In genomic region chr4:138702528-138702927, GRCm38 (mm10) we compare ENCODE assay signal across 20 mouse cellular contexts. TPM values are rescaled to one million over a fixed set of nuclear protein-coding genes. Genes with fewer than 3 reads are reported as not detected.
A peak's percentile ranks its signal among the peaks of the same experiment; 100 is the strongest.
DNase-seq lines count a peak whose midpoint lies in the region; ATAC-seq and TF ChIP-seq lines count a peak whose summit lies in the region.
"Had no signal": no experiment of that assay in that cellular context is flagged by ENCODE, and none has a peak within 500 bp of the region (broad histone marks: within the 10 kb centered on the region; RNA-seq: fewer than 3 reads in every experiment).

No protein-coding gene starts in this region.

- H3K79me2 ChIP-seq in heart, adult 2 months (replicated peaks; ENCODE audit: control insufficient read depth, insufficient read depth, low read length) = no peaks in the 10 kb centered on the region

- TF ChIP-seq POLR2A in ES-Bruce4 (IDR thresholded peaks at IDR 0.05; ENCODE audit: insufficient read depth, low read length) = no peak
- no peak for TF ChIP-seq POLR2A in heart, adult 2 months (IDR thresholded peaks at IDR 0.05; ENCODE audit: insufficient read depth, low read depth, low read length)

- intact Hi-C loops in heart, adult 2 months (cut with DNase I) = no loop called here

- H3K9ac ChIP-seq in midbrain, embryonic 11.5 days (ENCODE audit: low read length) = no peak overlapping the region
- no peak overlapping the region for H3K9ac ChIP-seq in midbrain, embryonic 13.5 days (replicated peaks)
- no peak overlapping the region for H3K9ac ChIP-seq in ES-Bruce4 (ENCODE audit: low read depth, poor library complexity, severe bottlenecking)
- no peak overlapping the region for H3K9ac ChIP-seq in heart, adult 2 months (ENCODE audit: low read depth, low read length)
- H3K9ac ChIP-seq: heart, embryonic 12.5 days; hindbrain, embryonic 15.5 days had no signal

- 78% methylated on average over 8 of the region's 8 CpGs for whole genome bisulfite sequencing in midbrain, embryonic 11.5 days
- 77% methylated on average over 8 of the region's 8 CpGs for WGBS in midbrain, embryonic 13.5 days
- 69% methylated on average over 8 of the region's 8 CpGs for WGBS in heart, adult 2 months

- no peak for ATAC-seq in midbrain, embryonic 11.5 days (ENCODE audit: low FRiP score)
- ATAC-seq in midbrain, embryonic 13.5 days = no peak
- ATAC-seq in CD4-positive, CD25-positive, alpha-beta regulatory T cell, adult 4 months = no peak
- ATAC-seq: forebrain, embryonic 14.5 days; intestine, embryonic 16.5 days had no signal

- no peaks in the 10 kb centered on the region for H3K4me1 ChIP-seq in midbrain, embryonic 11.5 days (ENCODE audit: control insufficient read depth, insufficient read depth, low read length)
- H3K4me1 ChIP-seq in midbrain, embryonic 13.5 days (replicated peaks) = no peaks in the 10 kb centered on the region
- H3K4me1 ChIP-seq in ES-Bruce4 (ENCODE audit: control insufficient read depth, insufficient read depth, low read length) = peaks cover 6% of the 10 kb centered on the region
- H3K4me1 ChIP-seq in heart, adult 2 months (ENCODE audit: control insufficient read depth, insufficient read depth, low read length) = no peaks in the 10 kb centered on the region
- H3K4me1 ChIP-seq: heart, embryonic 12.5 days; hindbrain, embryonic 15.5 days had no signal

- peak; percentile 53 for DNase-seq in midbrain, embryonic 11.5 days (ENCODE audit: low spot score, missing footprints)
- DNase-seq in R1 (ENCODE audit: low read depth, low spot score) = peak; percentile 81
- DNase-seq in heart, adult 2 months = no peak
- DNase-seq: adrenal gland, postnatal 25 days; B cell, adult 2 months; cerebellum, adult 2 months; cerebellum, postnatal 10 days; heart, adult 18-20 months had no signal

- H3K9me3 ChIP-seq in midbrain, embryonic 11.5 days (ENCODE audit: control insufficient read depth, low read length) = no peaks in the 10 kb centered on the region
- H3K9me3 ChIP-seq in midbrain, embryonic 13.5 days = no peaks in the 10 kb centered on the region
- H3K9me3 ChIP-seq in ES-Bruce4 (replicated peaks; ENCODE audit: control insufficient read depth, insufficient read depth, low read length, poor library complexity, severe bottlenecking) = no peaks in the 10 kb centered on the region
- H3K9me3 ChIP-seq: embryonic facial prominence, embryonic 10.5 days; heart, embryonic 12.5 days; hindbrain, embryonic 15.5 days had no signal

- H3K27me3 ChIP-seq in midbrain, embryonic 11.5 days (ENCODE audit: control insufficient read depth, insufficient read depth, low read length) = no peaks in the 10 kb centered on the region
- peaks cover 8% of the 10 kb centered on the region; the same call in 1 of the 2 replicates for H3K27me3 ChIP-seq in midbrain, embryonic 13.5 days
- H3K27me3 ChIP-seq in ES-Bruce4 (ENCODE audit: control insufficient read depth, insufficient read depth, low read length, poor library complexity, severe bottlenecking) = no peaks in the 10 kb centered on the region
- no peaks in the 10 kb centered on the region; the same call in 1 of the 2 replicates for H3K27me3 ChIP-seq in heart, adult 2 months (ENCODE audit: control insufficient read depth, insufficient read depth, low read length)

- H3K36me3 ChIP-seq in midbrain, embryonic 11.5 days (ENCODE audit: control insufficient read depth, insufficient read depth, low read length) = no peaks in the 10 kb centered on the region
- no peaks in the 10 kb centered on the region for H3K36me3 ChIP-seq in midbrain, embryonic 13.5 days
- no peaks in the 10 kb centered on the region for H3K36me3 ChIP-seq in ES-Bruce4 (ENCODE audit: control insufficient read depth, insufficient read depth, low read length, poor library complexity, severe bottlenecking)
- no peaks in the 10 kb centered on the region for H3K36me3 ChIP-seq in heart, adult 2 months (ENCODE audit: control insufficient read depth, insufficient read depth, low read length)
- H3K36me3 ChIP-seq: embryonic facial prominence, embryonic 10.5 days; G1E; heart, embryonic 12.5 days; hindbrain, embryonic 15.5 days had no signal

- H3K4me3 ChIP-seq in midbrain, embryonic 11.5 days (ENCODE audit: low read depth, low read length) = no peak overlapping the region
- no peak overlapping the region for H3K4me3 ChIP-seq in midbrain, embryonic 13.5 days (replicated peaks)
- H3K4me3 ChIP-seq in ES-Bruce4 (ENCODE audit: low read depth, low read length) = no peak overlapping the region
- no peak overlapping the region for H3K4me3 ChIP-seq in heart, adult 2 months
- H3K4me3 ChIP-seq: embryonic facial prominence, embryonic 10.5 days; heart, embryonic 12.5 days; hindbrain, embryonic 15.5 days had no signal

- no peak overlapping the region for H3K27ac ChIP-seq in midbrain, embryonic 11.5 days (ENCODE audit: low read depth, low read length)
- no peak overlapping the region for H3K27ac ChIP-seq in midbrain, embryonic 13.5 days
- peak overlapping the region; percentile 57; the same call in 1 of the 2 replicates for H3K27ac ChIP-seq in ES-Bruce4 (ENCODE audit: insufficient read depth, low read length)
- no peak overlapping the region for H3K27ac ChIP-seq in heart, adult 2 months
- H3K27ac ChIP-seq: embryonic facial prominence, embryonic 10.5 days; hindbrain, embryonic 15.5 days had no signal

- peak; percentile 48; the same call in 1 of the 2 replicates for TF ChIP-seq EP300 in ES-Bruce4 (IDR thresholded peaks at IDR 0.05; ENCODE audit: insufficient read depth, low read depth, low read length)
- TF ChIP-seq EP300 in heart, adult 2 months (IDR thresholded peaks at IDR 0.05; ENCODE audit: insufficient read depth, low read depth, low read length) = no peak

- H3K4me2 ChIP-seq in midbrain, embryonic 11.5 days = no peak overlapping the region
- H3K4me2 ChIP-seq in midbrain, embryonic 13.5 days (replicated peaks) = no peak overlapping the region
- H3K4me2 ChIP-seq: heart, embryonic 12.5 days; hindbrain, embryonic 15.5 days had no signal

- TF ChIP-seq CTCF in ES-Bruce4 (IDR thresholded peaks at IDR 0.05; ENCODE audit: low read depth, low read length) = no peak
- no peak for TF ChIP-seq CTCF in heart, adult 2 months (IDR thresholded peaks at IDR 0.05)

RNA-seq across cellular contexts. Expression of gene Pla2g2c, which starts 22.1 kb away (rescaled TPM):
- 0.81 and 0.96 TPM in 2 replicates for polyA plus RNA-seq in midbrain, embryonic 11.5 days (2014; fragmentation: Nextera tagmentation; extraction: Ambion mirVana)
- 0.66 and 0.73 TPM in 2 replicates for polyA plus RNA-seq in midbrain, embryonic 13.5 days (2015; fragmentation: Nextera tagmentation; extraction: Ambion mirVana)
- 0.68 and 0.79 TPM in 2 replicates for polyA plus RNA-seq in ES-Bruce4 (2011; ENCODE audit: insufficient read depth, insufficient read length, low read depth, missing spikeins)
- under 1 TPM in 1 of 2 experiments, not detected in 1; 0.14 TPM for total RNA-seq in heart, adult 2 months (2021)
- 0.76 and 0.98 TPM in 2 replicates for polyA plus RNA-seq in heart, adult 2 months (2012; rRNA removed)
- not detected for polyA plus RNA-seq in CD4-positive, CD25-positive, alpha-beta regulatory T cell, adult 4 months (2017; shearing (Covaris generic))
- total RNA-seq: gastrocnemius, adult 8-10 months had no signal
- polyA plus RNA-seq: G1E; heart, embryonic 16.5 days had no signal

RNA-seq across cellular contexts. Expression of gene Ubxn10, which starts 34.4 kb away (rescaled TPM):
- 1.5 TPM in 2 replicates for polyA plus RNA-seq in midbrain, embryonic 11.5 days (2014; fragmentation: Nextera tagmentation; extraction: Ambion mirVana)
- polyA plus RNA-seq in midbrain, embryonic 13.5 days (2015; fragmentation: Nextera tagmentation; extraction: Ambion mirVana) = 2.5 and 3.1 TPM in 2 replicates
- polyA plus RNA-seq in ES-Bruce4 (2011; ENCODE audit: insufficient read depth, insufficient read length, low read depth, missing spikeins) = 1.0 and 1.3 TPM in 2 replicates
- 1 to 10 TPM; 1.6 to 2.7 TPM for total RNA-seq in heart, adult 2 months (2021)
- 7.2 and 7.5 TPM in 2 replicates for polyA plus RNA-seq in heart, adult 2 months (2012; rRNA removed)
- polyA plus RNA-seq in CD4-positive, CD25-positive, alpha-beta regulatory T cell, adult 4 months (2017; shearing (Covaris generic)) = not detected
- polyA plus RNA-seq: G1E had no signal

RNA-seq across cellular contexts. Expression of gene Pla2g2f, which starts 54.9 kb away (rescaled TPM):
- 0.08 and 0.12 TPM in 2 replicates for polyA plus RNA-seq in midbrain, embryonic 11.5 days (2014; fragmentation: Nextera tagmentation; extraction: Ambion mirVana)
- polyA plus RNA-seq in midbrain, embryonic 13.5 days (2015; fragmentation: Nextera tagmentation; extraction: Ambion mirVana) = 0.16 TPM in 1 of 2 replicates, not detected in the other
- polyA plus RNA-seq in ES-Bruce4 (2011; ENCODE audit: insufficient read depth, insufficient read length, low read depth, missing spikeins) = not detected in 2 replicates
- total RNA-seq in heart, adult 2 months (2021) = under 1 TPM; 0.18 to 0.26 TPM
- 0.12 and 0.14 TPM in 2 replicates for polyA plus RNA-seq in heart, adult 2 months (2012; rRNA removed)
- not detected for polyA plus RNA-seq in CD4-positive, CD25-positive, alpha-beta regulatory T cell, adult 4 months (2017; shearing (Covaris generic))
- total RNA-seq: gastrocnemius, postnatal 4 days had no signal
- polyA plus RNA-seq: embryonic facial prominence, embryonic 10.5 days; forebrain, embryonic 14.5 days; G1E; heart, embryonic 12.5 days had no signal

Comparison
In these comparisons a context has a peak if more than half of its experiments do, and no peak if none do; other contexts are left out.
1. DNase-seq: peak in midbrain, embryonic 11.5 days (single experiment) and R1 (single experiment); none in heart, adult 2 months (0 of 2).